Mouse (Mus musculus): ENCODE data around the gene Ffar2.

Gene Ffar2

GRCm38 (mm10) chr7:30800653-30801052 lies 22.9 kb downstream of the Ffar2 start:
- ChIA-PET POLR2A (no interaction called here), CTCF (interaction anchor here in 2 of 4 experiments (0.6 to 1.6 kb wide), 3 partner anchors 23 to 59 kb away, joined by 3 to 4 read pairs (median 4); no protein-coding TSS in a partner anchor)

- ChIA-PET POLR2A (interaction anchor here in 1 of 4 experiments (0.6 to 1.2 kb wide), 2 partner anchors 9 to 25 kb away, joined by 3 read pairs; no protein-coding TSS in a partner anchor), CTCF (interaction anchor here in 1 of 4 experiments (0.6 to 2.0 kb wide), 3 partner anchors 9 to 31 kb away, joined by 3 to 8 read pairs (median 3); no protein-coding TSS in a partner anchor)
Observed at GRCm38 (mm10) chr7:30796790-30797189, 26.8 kb downstream of the Ffar2 start.

- POLR2A ChIA-PET, result interaction anchor here in 3 of 4 experiments (0.6 to 2.0 kb wide), 5 partner anchors 8 to 242 kb away, joined by 3 to 6 read pairs (median 3); no protein-coding TSS in a partner anchor
- CTCF ChIA-PET, result interaction anchor here in 2 of 4 experiments (0.6 to 1.5 kb wide), 4 partner anchors 11 to 65 kb away, joined by 3 to 6 read pairs (median 6); no protein-coding TSS in a partner anchor
Observed at GRCm38 (mm10) chr7:30794921-30795320, 28.7 kb downstream of the Ffar2 start.

GRCm38 (mm10) chr7:30791921-30792320 lies 31.7 kb downstream of the Ffar2 start:
- ChIA-PET CTCF (interaction anchor here (0.7 to 1.3 kb wide), 6 partner anchors 12 to 306 kb away, joined by 3 to 6 read pairs (median 5); no protein-coding TSS in a partner anchor), POLR2A (interaction anchor here in 2 of 4 experiments (0.6 to 1.3 kb wide), 4 partner anchors 12 to 548 kb away, joined by 3 to 5 read pairs (median 3); no protein-coding TSS in a partner anchor)

GRCm38 (mm10) chr7:30790141-30790540 lies 33.4 kb downstream of the Ffar2 start:
- ChIA-PET POLR2A (interaction anchor here in 3 of 4 experiments (0.6 to 1.0 kb wide), 3 partner anchors 13 to 383 kb away, joined by 3 to 7 read pairs (median 4); no protein-coding TSS in a partner anchor), CTCF (interaction anchor here in 1 of 4 experiments (0.7 to 1.9 kb wide), 4 partner anchors 9 to 478 kb away, joined by 3 to 4 read pairs (median 4); no protein-coding TSS in a partner anchor)

- CTCF ChIA-PET, result interaction anchor here (0.5 to 2.2 kb wide), 11 partner anchors 10 to 308 kb away, joined by 3 to 11 read pairs (median 4); no protein-coding TSS in a partner anchor
- POLR2A ChIA-PET, result interaction anchor here in 3 of 4 experiments (0.5 to 2.0 kb wide), 6 partner anchors 8 to 246 kb away, joined by 3 to 10 read pairs (median 4); no protein-coding TSS in a partner anchor
Observed at GRCm38 (mm10) chr7:30787377-30788022, 36.1 kb downstream of the Ffar2 start, which contains the start of gene Krtdap. TSS of gene Krtdap (plus strand) at chr7:30787896.

- CTCF ChIA-PET, result interaction anchor here (0.6 to 2.2 kb wide), 17 partner anchors 9 to 312 kb away, joined by 3 to 11 read pairs (median 4); no protein-coding TSS in a partner anchor
- POLR2A ChIA-PET, result interaction anchor here in 3 of 4 experiments (0.6 to 1.7 kb wide), 24 partner anchors 8 to 506 kb away, joined by 3 to 9 read pairs (median 3); partner anchors contain the start of genes Haus5 (in 1 of the 3), Thap8 (in 1 of the 3), Usf2 (in 1 of the 3) and Wdr62 (in 1 of the 3)
Observed at GRCm38 (mm10) chr7:30785721-30786546, 37.6 kb downstream of the Ffar2 start.

- ChIA-PET POLR2A (interaction anchor here (0.7 to 1.7 kb wide), 16 partner anchors 9 to 505 kb away, joined by 3 to 9 read pairs (median 3); partner anchors contain the start of genes Usf2 (in 2 of the 4), Thap8 (in 1 of the 4) and Wdr62 (in 1 of the 4)), CTCF (interaction anchor here (0.6 to 2.1 kb wide), 12 partner anchors 8 to 313 kb away, joined by 3 to 11 read pairs (median 5); no protein-coding TSS in a partner anchor)
Observed at GRCm38 (mm10) chr7:30785154-30785553, 38.4 kb downstream of the Ffar2 start.

- ChIA-PET CTCF (interaction anchor here (0.6 to 1.0 kb wide), 15 partner anchors 45 to 388 kb away, joined by 3 to 10 read pairs (median 3); no protein-coding TSS in a partner anchor), POLR2A (interaction anchor here in 1 of 4 experiments (0.8 kb wide), 1 partner anchor 12 kb away, joined by 3 read pairs; no protein-coding TSS in a partner anchor)
Observed at GRCm38 (mm10) chr7:30782658-30783057, 40.9 kb downstream of the Ffar2 start.

GRCm38 (mm10) chr7:30781792-30782191 lies 41.8 kb downstream of the Ffar2 start:
- CTCF ChIA-PET, result interaction anchor here (0.6 to 1.2 kb wide), 17 partner anchors 8 to 389 kb away, joined by 3 to 10 read pairs (median 3); no protein-coding TSS in a partner anchor
- POLR2A ChIA-PET, result interaction anchor here in 1 of 4 experiments (0.6 to 0.8 kb wide), 2 partner anchors 11 to 240 kb away, joined by 3 read pairs; no protein-coding TSS in a partner anchor

GRCm38 (mm10) chr7:30777911-30778310 lies 45.7 kb downstream of the Ffar2 start:
- ChIA-PET POLR2A (interaction anchor here in 2 of 4 experiments (0.6 to 2.3 kb wide), 6 partner anchors 9 to 81 kb away, joined by 3 to 10 read pairs (median 3); partner anchors contain the start of gene Krtdap (in 1 of the 2)), CTCF (interaction anchor here (0.6 to 2.9 kb wide), 25 partner anchors 8 to 287 kb away, joined by 3 to 13 read pairs (median 4); partner anchors contain the start of genes Fam187b (in 1 of the 4), Ffar3 (in 1 of the 4), Gapdhs (in 1 of the 4) and Krtdap (in 1 of the 4))

GRCm38 (mm10) chr7:30777081-30777579 lies 46.4 kb downstream of the Ffar2 start:
- CTCF ChIA-PET, result interaction anchor here (0.5 to 2.9 kb wide), 39 partner anchors 8 to 321 kb away, joined by 3 to 13 read pairs (median 4); partner anchors contain the start of genes Fam187b (in 1 of the 4), Gapdhs (in 1 of the 4), Krtdap (in 1 of the 4) and Lsr (in 1 of the 4)
- POLR2A ChIA-PET, result interaction anchor here in 3 of 4 experiments (0.5 to 2.3 kb wide), 11 partner anchors 10 to 812 kb away, joined by 3 to 10 read pairs (median 3); partner anchors contain the start of genes Haus5 (in 1 of the 3) and Krtdap (in 1 of the 3)

GRCm38 (mm10) chr7:30776104-30776503 lies 47.5 kb downstream of the Ffar2 start:
- ChIA-PET POLR2A (interaction anchor here in 1 of 4 experiments (0.7 to 2.3 kb wide), 4 partner anchors 10 to 433 kb away, joined by 3 to 10 read pairs (median 4); partner anchors contain the start of gene Krtdap), CTCF (interaction anchor here in 3 of 4 experiments (0.8 to 2.9 kb wide), 9 partner anchors 7 to 198 kb away, joined by 3 to 13 read pairs (median 6); partner anchors contain the start of genes Fam187b (in 1 of the 3) and Lsr (in 1 of the 3))

GRCm38 (mm10) chr7:30769236-30769635 lies 54.3 kb downstream of the Ffar2 start:
- POLR2A ChIA-PET, result interaction anchor here (0.6 to 2.4 kb wide), 9 partner anchors 10 to 735 kb away, joined by 3 to 8 read pairs (median 3); no protein-coding TSS in a partner anchor
- CTCF ChIA-PET, result interaction anchor here in 2 of 4 experiments (0.6 to 1.4 kb wide), 7 partner anchors 8 to 437 kb away, joined by 3 to 8 read pairs (median 3); partner anchors contain the start of genes Fam187b (in 1 of the 2) and Usf2 (in 1 of the 2)
